12 mouse cellular contexts compared by ENCODE assay signal in the genomic region with DNA sequence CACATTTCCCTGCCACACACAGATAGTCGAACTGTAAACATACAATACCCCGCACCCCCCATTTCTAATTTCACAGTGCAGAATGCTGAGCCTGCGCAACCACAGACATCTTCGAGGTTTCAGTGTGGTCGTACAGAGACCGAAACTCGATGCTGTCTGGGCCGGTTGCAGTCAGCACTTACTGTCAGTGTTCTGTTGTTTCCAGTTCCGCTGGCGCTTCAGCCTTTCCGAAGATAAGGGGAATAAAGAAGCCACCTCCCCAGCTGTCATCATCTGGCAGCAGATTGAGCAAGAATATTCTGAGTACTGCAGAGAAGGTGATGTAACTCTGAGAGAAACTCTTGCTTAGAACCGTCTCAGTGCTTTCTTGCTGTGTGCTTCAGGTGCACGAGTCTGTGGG. TPM values are rescaled to one million over a fixed set of nuclear protein-coding genes. Genes with fewer than 3 reads are reported as not detected.
DNase-seq lines count a peak whose midpoint lies in the region; ATAC-seq lines count a peak whose summit lies in the region.
"Had no signal": no experiment of that assay in that cellular context is flagged by ENCODE, and none has a peak within 500 bp of the region (broad histone marks: within the 10 kb centered on the region; RNA-seq: fewer than 3 reads in every experiment).

No protein-coding gene starts in this region.

- H3K9me3 ChIP-seq in intestine, embryonic 14.5 days (ENCODE audit: control insufficient read depth, low read length): no peaks in the 10 kb centered on the region
- H3K9me3 ChIP-seq in intestine, embryonic 15.5 days: no peaks in the 10 kb centered on the region
- H3K9me3 ChIP-seq in liver, embryonic 16.5 days (replicated peaks; ENCODE audit: control insufficient read depth, low read length): no peaks in the 10 kb centered on the region
- H3K9me3 ChIP-seq: embryonic facial prominence, embryonic 15.5 days; midbrain, embryonic 13.5 days had no signal

- H3K27me3 ChIP-seq in intestine, embryonic 14.5 days (replicated peaks; ENCODE audit: control insufficient read depth, insufficient read depth, low read length): no peaks in the 10 kb centered on the region
- H3K27me3 ChIP-seq in intestine, embryonic 15.5 days (replicated peaks): no peaks in the 10 kb centered on the region; the same call in 1 of the 2 replicates
- peaks cover 27% of the 10 kb centered on the region for H3K27me3 ChIP-seq in liver, embryonic 16.5 days (ENCODE audit: control insufficient read depth, insufficient read depth, low read depth, low read length)

- no peak overlapping the region for H3K4me2 ChIP-seq in intestine, embryonic 14.5 days (ENCODE audit: low read length)
- H3K4me2 ChIP-seq in intestine, embryonic 15.5 days (replicated peaks): no peak overlapping the region
- H3K4me2 ChIP-seq in liver, embryonic 16.5 days (ENCODE audit: low read depth, low read length): peak overlapping the region; percentile 24
- H3K4me2 ChIP-seq: embryonic facial prominence, embryonic 15.5 days; midbrain, embryonic 13.5 days had no signal

- H3K9ac ChIP-seq in intestine, embryonic 14.5 days (ENCODE audit: low read length): no peak overlapping the region
- no peak overlapping the region for H3K9ac ChIP-seq in intestine, embryonic 15.5 days
- H3K9ac ChIP-seq in liver, embryonic 16.5 days (ENCODE audit: low read depth, low read length): no peak overlapping the region
- H3K9ac ChIP-seq: embryonic facial prominence, embryonic 15.5 days; midbrain, embryonic 13.5 days had no signal

- 60% methylated on average over 13 of the region's 13 CpGs for WGBS in intestine, embryonic 14.5 days
- 63% methylated on average over 13 of the region's 13 CpGs for WGBS in intestine, embryonic 15.5 days
- 20% methylated on average over 13 of the region's 13 CpGs for WGBS in liver, embryonic 16.5 days (ENCODE audit: insufficient replicate concordance)

- peak; percentile 48 for DNase-seq in intestine, embryonic 14.5 days (ENCODE audit: low spot score)
- DNase-seq in left cerebral cortex, postnatal 14 days (ENCODE audit: low spot score in 2 of 2): no peak
- DNase-seq in left cerebral cortex, postnatal 10 days (ENCODE audit: extremely low spot score in 1 of 2, low spot score in 2 of 2): no peak
- DNase-seq in layer of hippocampus, postnatal 14 days (ENCODE audit: low spot score in 2 of 2): no peak

- intact Hi-C loops in left cerebral cortex, postnatal 14 days (cut with DNase I): no loop called here
- intact Hi-C loops in left cerebral cortex, postnatal 10 days (cut with DNase I): no loop called here

- H3K4me1 ChIP-seq in intestine, embryonic 14.5 days (replicated peaks; ENCODE audit: control insufficient read depth, insufficient read depth, low read length): peaks cover 17% of the 10 kb centered on the region
- H3K4me1 ChIP-seq in intestine, embryonic 15.5 days (replicated peaks): peaks cover 37% of the 10 kb centered on the region
- H3K4me1 ChIP-seq in liver, embryonic 16.5 days (ENCODE audit: control insufficient read depth, low read depth, low read length): no peaks in the 10 kb centered on the region; the same call in 1 of the 2 replicates

- no peak overlapping the region for H3K27ac ChIP-seq in intestine, embryonic 14.5 days (ENCODE audit: low read depth)
- H3K27ac ChIP-seq in intestine, embryonic 15.5 days: no peak overlapping the region
- no peak overlapping the region for H3K27ac ChIP-seq in liver, embryonic 16.5 days (ENCODE audit: low read length)
- H3K27ac ChIP-seq: embryonic facial prominence, embryonic 15.5 days; left cerebral cortex, adult 2 months; midbrain, embryonic 13.5 days had no signal

- no peak overlapping the region for H3K4me3 ChIP-seq in intestine, embryonic 14.5 days (ENCODE audit: low read depth, low read length)
- no peak overlapping the region for H3K4me3 ChIP-seq in intestine, embryonic 15.5 days (replicated peaks)
- no peak overlapping the region for H3K4me3 ChIP-seq in liver, embryonic 16.5 days (ENCODE audit: low read depth, low read length)
- H3K4me3 ChIP-seq: embryonic facial prominence, embryonic 15.5 days; left cerebral cortex, adult 2 months; midbrain, embryonic 13.5 days had no signal

- no peak for ATAC-seq in intestine, embryonic 14.5 days (replicated peaks; ENCODE audit: low FRiP score, low TSS enrichment, low read depth)
- no peak for ATAC-seq in intestine, embryonic 15.5 days
- ATAC-seq in granulocyte monocyte progenitor cell, adult 5-6 weeks (replicated peaks; ENCODE audit: poor library complexity, severe bottlenecking): peak; percentile 71
- ATAC-seq in liver, embryonic 16.5 days (ENCODE audit: low read depth): peak; percentile 35; the same call in 1 of the 2 replicates
- peak; percentile 61 for ATAC-seq in megakaryocyte-erythroid progenitor cell, adult 5-6 weeks (replicated peaks; ENCODE audit: low FRiP score, low TSS enrichment, poor library complexity, severe bottlenecking)
- ATAC-seq: inflammation-experienced regulatory T-cells, adult 6 months; midbrain, embryonic 13.5 days had no signal

- H3K36me3 ChIP-seq in intestine, embryonic 14.5 days (ENCODE audit: control insufficient read depth, insufficient read depth, low read length): peaks cover 16% of the 10 kb centered on the region; the same call in 1 of the 2 replicates
- H3K36me3 ChIP-seq in intestine, embryonic 15.5 days: peaks cover 7% of the 10 kb centered on the region; the same call in 1 of the 2 replicates
- H3K36me3 ChIP-seq in liver, embryonic 16.5 days (ENCODE audit: control insufficient read depth, insufficient read depth): no peaks in the 10 kb centered on the region
- H3K36me3 ChIP-seq: embryonic facial prominence, embryonic 15.5 days; midbrain, embryonic 13.5 days had no signal

RNA-seq across cellular contexts. Expression of a gene that starts 2.1 kb away (rescaled TPM):
- polyA plus RNA-seq in intestine, embryonic 14.5 days (2014; fragmentation: Nextera tagmentation; extraction: Ambion mirVana): 6.4 and 9.2 TPM in 2 replicates
- polyA plus RNA-seq in intestine, embryonic 15.5 days (2015; fragmentation: Nextera tagmentation; extraction: Ambion mirVana): 4.3 and 5.4 TPM in 2 replicates
- total RNA-seq in granulocyte monocyte progenitor cell, adult 5-6 weeks (2014; fragmentation: Nextera tagmentation): 7.0 and 7.4 TPM in 2 replicates
- 3.9 and 5.9 TPM in 2 replicates for total RNA-seq in granulocyte monocyte progenitor cell, adult 5-6 weeks (2017)
- 0.50 and 0.89 TPM in 2 replicates for polyA plus RNA-seq in liver, embryonic 16.5 days (2015; fragmentation: Nextera tagmentation; extraction: Ambion mirVana)
- 0.35 and 0.40 TPM in 2 replicates for total RNA-seq in megakaryocyte-erythroid progenitor cell, adult 5-6 weeks (2014; fragmentation: Nextera tagmentation)
- total RNA-seq in megakaryocyte-erythroid progenitor cell, adult 5-6 weeks (2017): 0.91 and 1.6 TPM in 2 replicates
- 10 to 100 TPM; 43.6 to 47.4 TPM for total RNA-seq in left cerebral cortex, postnatal 14 days (2021)
- 10 to 100 TPM; 37.9 to 38.2 TPM for total RNA-seq in left cerebral cortex, postnatal 10 days (2021)
- 10 to 100 TPM; 32.4 to 33.3 TPM for total RNA-seq in layer of hippocampus, postnatal 14 days (2021)

RNA-seq across cellular contexts. Expression of a gene that starts 2.2 kb away (rescaled TPM):
- polyA plus RNA-seq in intestine, embryonic 14.5 days (2014; fragmentation: Nextera tagmentation; extraction: Ambion mirVana): 4.9 and 5.1 TPM in 2 replicates
- polyA plus RNA-seq in intestine, embryonic 15.5 days (2015; fragmentation: Nextera tagmentation; extraction: Ambion mirVana): 5.0 and 5.6 TPM in 2 replicates
- 2.4 and 3.2 TPM in 2 replicates for total RNA-seq in granulocyte monocyte progenitor cell, adult 5-6 weeks (2014; fragmentation: Nextera tagmentation)
- 0.73 and 1.0 TPM in 2 replicates for total RNA-seq in granulocyte monocyte progenitor cell, adult 5-6 weeks (2017)
- 0.74 and 0.92 TPM in 2 replicates for polyA plus RNA-seq in liver, embryonic 16.5 days (2015; fragmentation: Nextera tagmentation; extraction: Ambion mirVana)
- total RNA-seq in megakaryocyte-erythroid progenitor cell, adult 5-6 weeks (2014; fragmentation: Nextera tagmentation): 0.49 TPM in 1 of 2 replicates, not detected in the other
- total RNA-seq in megakaryocyte-erythroid progenitor cell, adult 5-6 weeks (2017): 0.14 and 1.8 TPM in 2 replicates
- 10 to 100 TPM in 1 of 2 experiments, 1 to 10 TPM in 1; 9.9 to 10.3 TPM for total RNA-seq in left cerebral cortex, postnatal 14 days (2021)
- total RNA-seq in left cerebral cortex, postnatal 10 days (2021): 10 to 100 TPM; 10.3 TPM
- total RNA-seq in layer of hippocampus, postnatal 14 days (2021): 1 to 10 TPM; 8.0 to 8.1 TPM
- polyA plus RNA-seq: inflammation-experienced regulatory T-cells, adult 6 months had no signal

RNA-seq across cellular contexts. Expression of a gene that starts 8.9 kb away (rescaled TPM):
- polyA plus RNA-seq in intestine, embryonic 14.5 days (2014; fragmentation: Nextera tagmentation; extraction: Ambion mirVana): 0.11 and 0.27 TPM in 2 replicates
- polyA plus RNA-seq in intestine, embryonic 15.5 days (2015; fragmentation: Nextera tagmentation; extraction: Ambion mirVana): 0.05 and 0.18 TPM in 2 replicates
- 0.06 TPM in 1 of 2 replicates, not detected in the other for total RNA-seq in granulocyte monocyte progenitor cell, adult 5-6 weeks (2014; fragmentation: Nextera tagmentation)
- total RNA-seq in granulocyte monocyte progenitor cell, adult 5-6 weeks (2017): not detected in 2 replicates
- polyA plus RNA-seq in liver, embryonic 16.5 days (2015; fragmentation: Nextera tagmentation; extraction: Ambion mirVana): 0.02 TPM in 1 of 2 replicates, not detected in the other
- total RNA-seq in megakaryocyte-erythroid progenitor cell, adult 5-6 weeks (2014; fragmentation: Nextera tagmentation): not detected in 2 replicates
- not detected in 2 replicates for total RNA-seq in megakaryocyte-erythroid progenitor cell, adult 5-6 weeks (2017)
- total RNA-seq in left cerebral cortex, postnatal 14 days (2021): under 1 TPM; 0.55 TPM
- total RNA-seq in left cerebral cortex, postnatal 10 days (2021): under 1 TPM; 0.97 to 0.99 TPM
- 1 to 10 TPM in 1 of 2 experiments, under 1 TPM in 1; 0.53 to 1.2 TPM for total RNA-seq in layer of hippocampus, postnatal 14 days (2021)
- polyA plus RNA-seq: embryonic facial prominence, embryonic 15.5 days; inflammation-experienced regulatory T-cells, adult 6 months had no signal

RNA-seq across cellular contexts. Expression of a gene that starts 13.9 kb away (rescaled TPM):
- 0.73 and 0.86 TPM in 2 replicates for polyA plus RNA-seq in intestine, embryonic 14.5 days (2014; fragmentation: Nextera tagmentation; extraction: Ambion mirVana)
- polyA plus RNA-seq in intestine, embryonic 15.5 days (2015; fragmentation: Nextera tagmentation; extraction: Ambion mirVana): 0.43 and 1.0 TPM in 2 replicates
- total RNA-seq in granulocyte monocyte progenitor cell, adult 5-6 weeks (2014; fragmentation: Nextera tagmentation): not detected in 2 replicates
- not detected in 2 replicates for total RNA-seq in granulocyte monocyte progenitor cell, adult 5-6 weeks (2017)
- 0.13 and 0.14 TPM in 2 replicates for polyA plus RNA-seq in liver, embryonic 16.5 days (2015; fragmentation: Nextera tagmentation; extraction: Ambion mirVana)
- total RNA-seq in megakaryocyte-erythroid progenitor cell, adult 5-6 weeks (2014; fragmentation: Nextera tagmentation): not detected in 2 replicates
- not detected in 2 replicates for total RNA-seq in megakaryocyte-erythroid progenitor cell, adult 5-6 weeks (2017)
- under 1 TPM; 0.21 to 0.31 TPM for total RNA-seq in left cerebral cortex, postnatal 14 days (2021)
- total RNA-seq in left cerebral cortex, postnatal 10 days (2021): under 1 TPM in 1 of 2 experiments, not detected in 1; 0.21 TPM
- under 1 TPM in 1 of 2 experiments, not detected in 1; 0.30 TPM for total RNA-seq in layer of hippocampus, postnatal 14 days (2021)
- polyA plus RNA-seq: inflammation-experienced regulatory T-cells, adult 6 months had no signal

Comparison
In these comparisons a context has a peak if more than half of its experiments do, and no peak if none do; other contexts are left out.
1. ATAC-seq: peak in granulocyte monocyte progenitor cell, adult 5-6 weeks (single experiment), liver, embryonic 16.5 days (single experiment) and megakaryocyte-erythroid progenitor cell, adult 5-6 weeks (single experiment); none in intestine, embryonic 14.5 days (single experiment) and intestine, embryonic 15.5 days (single experiment).